Mouse (Mus musculus) urinary bladder, postnatal 36 days (tissue): Measurements from ENCODE around the gene Angptl4.
A peak's percentile ranks its signal among the peaks of the same experiment; 100 is the strongest.
"Not testable (repeated sequence)": the region's sequence is repeated elsewhere in the genome, so short reads cannot be mapped to it uniquely, and the experiment has no call there.

ENCODE experiments used
- DNase-seq, 2 experiments: peaks; one replicate each; pipeline ENCODE4 v3.0.0; 2022; ENCODE audit warnings: low spot score in 2 of 2, mixed read lengths in 1 of 2

Angptl4 gene

GRCm38 (mm10) chr17:33756108-33756790 is 25.4 kb downstream of the Angptl4 start:
- peak in 1 of 2 experiments; percentile 50 for DNase-seq

GRCm38 (mm10) chr17:33755418-33756107 is 26.1 kb downstream of the Angptl4 start:
- DNase-seq: peak in 1 of 2 experiments; percentile 25

GRCm38 (mm10) chr17:33754656-33755055 is 27.0 kb downstream of the Angptl4 start:
- DNase-seq: no peak

GRCm38 (mm10) chr17:33752297-33752696 is 29.3 kb downstream of the Angptl4 start:
- no peak for DNase-seq

GRCm38 (mm10) chr17:33751181-33751580 is 30.4 kb downstream of the Angptl4 start:
- no peak for DNase-seq

GRCm38 (mm10) chr17:33749451-33749850 is 32.2 kb downstream of the Angptl4 start:
- no peak for DNase-seq

GRCm38 (mm10) chr17:33746011-33746410 is 35.6 kb downstream of the Angptl4 start:
- DNase-seq: peak in 1 of 2 experiments; percentile 28

- no peak for DNase-seq
These were observed 36.8 kb downstream of the Angptl4 start for GRCm38 (mm10) chr17:33744686-33745384.

- DNase-seq: no peak
These were observed 39.2 kb downstream of the Angptl4 start for GRCm38 (mm10) chr17:33742420-33742819.

- not testable (repeated sequence) for DNase-seq
These were observed 48.1 kb downstream of the Angptl4 start for GRCm38 (mm10) chr17:33733526-33733925.

GRCm38 (mm10) chr17:33732556-33733083 is 49.0 kb downstream of the Angptl4 start:
- not testable (repeated sequence) for DNase-seq

GRCm38 (mm10) chr17:33729215-33729614 is 52.4 kb downstream of the Angptl4 start:
- DNase-seq: no peak

GRCm38 (mm10) chr17:33728396-33728795 is 53.2 kb downstream of the Angptl4 start:
- no peak for DNase-seq
